Mouse (Mus musculus): ENCODE results near the gene Mid1. TPM values are rescaled to one million over a fixed set of nuclear protein-coding genes. Genes with fewer than 3 reads are reported as not detected.
"Not testable (repeated sequence)": the region's sequence is repeated elsewhere in the genome, so short reads cannot be mapped to it uniquely, and the experiment has no call there.

Mid1 gene
- total RNA-seq, 1 experiment from 2014 or later: 9.8 TPM

DNA sequence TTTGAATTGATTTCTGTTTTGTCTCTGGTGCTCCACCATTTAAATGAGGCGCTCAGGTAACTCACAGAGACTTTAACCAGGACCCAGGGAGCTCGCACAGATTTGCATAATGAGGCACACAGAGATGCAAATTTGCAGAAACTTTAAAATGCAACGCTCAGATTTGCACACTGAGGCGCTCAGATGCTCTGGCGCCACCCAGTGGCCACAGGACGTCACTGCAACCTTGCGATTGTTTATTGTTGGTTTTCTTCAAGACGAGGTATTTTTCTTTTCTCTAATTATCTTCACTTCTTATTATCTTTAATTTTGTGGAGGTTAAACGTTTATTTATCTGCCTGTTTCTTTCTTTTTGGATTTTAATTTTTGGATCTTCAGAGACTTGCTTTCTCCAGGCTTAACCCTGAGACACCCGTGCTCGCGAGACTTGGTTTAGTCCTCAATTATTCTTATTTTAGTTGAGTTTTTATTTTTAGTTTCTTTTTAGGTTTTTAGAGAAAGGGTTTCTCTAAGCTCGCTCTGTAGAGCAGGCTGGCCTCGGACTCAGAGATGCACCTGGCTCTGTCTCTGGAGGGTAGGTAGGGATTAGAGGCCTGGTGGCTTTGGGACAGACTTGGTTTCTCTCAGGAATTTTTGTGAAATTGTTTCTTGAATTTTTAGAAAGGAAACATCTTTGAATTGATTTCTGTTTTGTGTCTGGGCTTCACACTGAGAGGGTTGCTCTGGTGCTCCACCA lies 335.1 kb downstream of the Mid1 start:
- peak; percentile 31 for ATAC-seq (ENCODE audit: extremely low read depth, insufficient number of reproducible peaks, low FRiP score, poor library complexity, severe bottlenecking)

GRCm38 (mm10) chrX:170020690-170021050 lies 335.7 kb downstream of the Mid1 start:
- peak; percentile 55 for ATAC-seq (ENCODE audit: extremely low read depth, insufficient number of reproducible peaks, low FRiP score, poor library complexity, severe bottlenecking)

GRCm38 (mm10) chrX:170021205-170021604 lies 336.2 kb downstream of the Mid1 start:
- ATAC-seq (ENCODE audit: extremely low read depth, insufficient number of reproducible peaks, low FRiP score, poor library complexity, severe bottlenecking): not testable (repeated sequence)

DNA sequence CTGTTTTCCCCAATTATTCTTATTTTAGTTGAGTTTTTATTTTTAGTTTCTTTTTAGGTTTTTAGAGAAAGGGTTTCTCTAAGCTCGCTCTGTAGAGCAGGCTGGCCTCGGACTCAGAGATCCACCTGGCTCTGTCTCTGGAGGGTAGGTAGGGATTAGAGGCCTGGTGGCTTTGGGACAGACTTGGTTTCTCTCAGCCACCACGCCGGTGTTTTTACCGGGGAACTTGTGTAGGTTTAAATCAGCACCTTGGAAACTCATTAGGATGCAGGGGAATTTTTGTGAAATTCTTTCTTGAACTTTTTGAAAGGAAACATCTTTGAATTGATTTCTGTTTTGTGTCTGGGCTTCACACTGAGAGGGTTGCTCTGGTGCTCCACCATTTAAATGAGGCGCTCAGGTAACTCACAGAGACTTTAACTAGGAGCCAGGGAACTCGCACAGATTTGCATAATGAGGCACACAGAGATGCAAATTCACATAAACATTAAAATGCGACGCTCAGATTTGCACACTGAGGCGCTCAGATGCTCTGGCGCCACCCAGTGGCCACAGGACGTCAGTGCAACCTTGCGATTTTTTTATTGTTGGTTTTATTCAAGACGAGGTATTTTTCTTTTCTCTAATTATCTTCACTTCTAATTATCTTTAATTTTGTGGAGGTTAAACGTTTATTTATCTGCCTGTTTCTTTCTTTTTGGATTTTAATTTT lies 336.9 kb downstream of the Mid1 start:
- ATAC-seq (ENCODE audit: extremely low read depth, insufficient number of reproducible peaks, low FRiP score, poor library complexity, severe bottlenecking): peak; percentile 30

Other genes starting within 250 kb of the Mid1 start
- not detected in 2 replicates for gene 4933400A11Rik, start 94.4 kb downstream of the Mid1 start, total RNA-seq (2017)